Mouse (Mus musculus): Measurements from ENCODE around the gene Thegl.

The Thegl gene

GRCm38 (mm10) chr5:77056881-77057440 lies 41.1 kb downstream of the Thegl start:
- no peak for DNase-seq

- no peak for DNase-seq
Measured at GRCm38 (mm10) chr5:77060363-77060762, 44.5 kb downstream of the Thegl start.

GRCm38 (mm10) chr5:77061372-77062038 lies 45.7 kb downstream of the Thegl start:
- peak; percentile 47 to 72 for DNase-seq

- DNase-seq, result peak in 1 of 2 experiments; percentile 35
Measured at GRCm38 (mm10) chr5:77067321-77067720, 51.5 kb downstream of the Thegl start.

- DNase-seq, result no peak
Measured at GRCm38 (mm10) chr5:77070987-77071386, 55.2 kb downstream of the Thegl start.

- DNase-seq, result no peak
Measured at GRCm38 (mm10) chr5:77071626-77072025, 55.8 kb downstream of the Thegl start.

GRCm38 (mm10) chr5:77073794-77074193 lies 58.0 kb downstream of the Thegl start:
- no peak for DNase-seq

GRCm38 (mm10) chr5:77074914-77075313 lies 59.1 kb downstream of the Thegl start:
- DNase-seq, result peak in 1 of 2 experiments; percentile 7

GRCm38 (mm10) chr5:77075951-77076350 lies 60.1 kb downstream of the Thegl start:
- no peak for DNase-seq

GRCm38 (mm10) chr5:77080761-77081160 lies 64.9 kb downstream of the Thegl start:
- no peak for DNase-seq

GRCm38 (mm10) chr5:77082735-77083134 lies 66.9 kb downstream of the Thegl start:
- no peak for DNase-seq

- no peak for DNase-seq
Measured at GRCm38 (mm10) chr5:77084418-77084817, 68.6 kb downstream of the Thegl start.

- no peak for DNase-seq
Measured at GRCm38 (mm10) chr5:77085753-77086450, 70.1 kb downstream of the Thegl start.

GRCm38 (mm10) chr5:77086541-77086940 lies 70.7 kb downstream of the Thegl start:
- DNase-seq, result no peak

GRCm38 (mm10) chr5:77087122-77087521 lies 71.3 kb downstream of the Thegl start:
- no peak for DNase-seq

GRCm38 (mm10) chr5:77089294-77089693 lies 73.5 kb downstream of the Thegl start:
- DNase-seq, result peak; percentile 43 to 67

GRCm38 (mm10) chr5:77089901-77090300 lies 74.1 kb downstream of the Thegl start:
- no peak for DNase-seq

- DNase-seq, result no peak
Measured at GRCm38 (mm10) chr5:77090521-77091096, 74.8 kb downstream of the Thegl start.

GRCm38 (mm10) chr5:77091923-77092322 lies 76.1 kb downstream of the Thegl start:
- DNase-seq, result no peak

- no peak for DNase-seq
Measured at GRCm38 (mm10) chr5:77092531-77092930, 76.7 kb downstream of the Thegl start.

GRCm38 (mm10) chr5:77093961-77094360 lies 78.1 kb downstream of the Thegl start:
- no peak for DNase-seq

- DNase-seq, result peak; percentile 68 to 83
Measured at GRCm38 (mm10) chr5:77094510-77095491, 79.0 kb downstream of the Thegl start.
